Mouse (Mus musculus) cortical plate, adult 2 months (tissue): ENCODE results near the gene Cldn4. TPM values are rescaled to one million over a fixed set of nuclear protein-coding genes. Genes with fewer than 3 reads are reported as not detected.

Experiments used
- H3K27ac ChIP-seq: fragments of 200-500 bp; 2 replicates; pipeline ENCODE4 v1.5.1; 2012; ENCODE audit warnings: low read length, control low read depth, inconsistent platforms; ENCODE audit not compliant: insufficient read depth
- H3K4me1 ChIP-seq: fragments of 200-500 bp; 2 replicates; pipeline ENCODE4 v1.6.1; 2011; ENCODE audit warnings: low read length; ENCODE audit not compliant: control insufficient read depth, insufficient read depth
- H3K4me3 ChIP-seq: fragments of 200-500 bp; 2 replicates; pipeline ENCODE4 v1.5.1; 2011; ENCODE audit warnings: mild to moderate bottlenecking, low read length, control low read depth; ENCODE audit not compliant: insufficient read depth
- CTCF ChIP-seq: fragments of 200-500 bp; IDR thresholded peaks from 2 replicates; pipeline ENCODE4 v1.5.1; 2011; ENCODE audit warnings: mild to moderate bottlenecking, control low read depth, low read length; ENCODE audit not compliant: insufficient read depth; ENCODE audit errors: extremely low read depth
- POLR2A ChIP-seq: fragments of 200-500 bp; IDR thresholded peaks from 2 replicates; pipeline ENCODE4 v1.6.1; 2011; ENCODE audit warnings: mild to moderate bottlenecking, low read length, control low read depth; ENCODE audit not compliant: insufficient read depth; ENCODE audit errors: extremely low read depth
- polyA plus RNA-seq: library from polyadenylated mRNA; depleted of rRNA; stranded (reverse); fragments of >200 nt; gene quantifications from 2 replicates; pipeline ENCODE4 v1.2.3, GENCODE M21; 2012; rRNA removed

Cldn4 gene
- polyA plus RNA-seq: 0.04 and 0.08 TPM in 2 replicates

DNA sequence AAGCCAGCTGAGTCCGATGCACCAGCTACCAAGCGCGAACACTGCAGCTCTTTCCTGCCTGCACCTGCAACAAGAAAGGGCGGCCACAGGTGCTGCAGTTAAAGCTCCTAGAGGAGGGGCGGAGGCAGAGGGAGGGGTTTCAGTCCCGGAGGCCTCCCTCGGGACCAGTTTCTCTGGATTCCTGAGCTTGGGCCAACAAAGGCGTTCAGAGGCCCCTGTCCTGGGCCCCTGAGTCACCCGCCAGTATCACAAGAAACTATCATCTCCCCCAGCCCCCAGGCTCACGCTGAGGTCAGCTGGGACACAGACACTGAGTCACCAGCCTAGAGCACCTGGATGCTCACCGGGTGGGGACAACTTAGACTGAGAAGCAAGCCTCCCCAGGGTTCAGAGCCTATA lies at the start of gene Cldn4:
Gene Cldn4 (minus strand): TSS at position 78 of the 399 bp plus-strand sequence.
- TF ChIP-seq POLR2A (no peak), CTCF (no peak)
- H3K27ac ChIP-seq: no peak within 1 kb of the TSS
- H3K4me1 ChIP-seq: no peaks in the 10 kb centered on the region
- H3K4me3 ChIP-seq: no peak within 1 kb of the TSS

- Histone ChIP-seq H3K4me3 (no peak overlapping the region), H3K4me1 (no peaks in the 10 kb centered on the region), H3K27ac (no peak overlapping the region)
- TF ChIP-seq POLR2A (no peak), CTCF (no peak)
These were observed 45.8 kb upstream of the Cldn4 start for GRCm38 (mm10) chr5:134992566-134992965.

GRCm38 (mm10) chr5:134989741-134990140 lies 43.0 kb upstream of the Cldn4 start:
- TF ChIP-seq POLR2A (no peak), CTCF (no peak)
- H3K27ac ChIP-seq: no peak overlapping the region
- H3K4me1 ChIP-seq: no peaks in the 10 kb centered on the region
- no peak overlapping the region for H3K4me3 ChIP-seq

- H3K27ac ChIP-seq: no peak overlapping the region
- H3K4me1 ChIP-seq: no peaks in the 10 kb centered on the region
- no peak for TF ChIP-seq POLR2A
- no peak for TF ChIP-seq CTCF
- no peak overlapping the region for H3K4me3 ChIP-seq
These were observed 42.4 kb upstream of the Cldn4 start for GRCm38 (mm10) chr5:134989166-134989565.

DNA sequence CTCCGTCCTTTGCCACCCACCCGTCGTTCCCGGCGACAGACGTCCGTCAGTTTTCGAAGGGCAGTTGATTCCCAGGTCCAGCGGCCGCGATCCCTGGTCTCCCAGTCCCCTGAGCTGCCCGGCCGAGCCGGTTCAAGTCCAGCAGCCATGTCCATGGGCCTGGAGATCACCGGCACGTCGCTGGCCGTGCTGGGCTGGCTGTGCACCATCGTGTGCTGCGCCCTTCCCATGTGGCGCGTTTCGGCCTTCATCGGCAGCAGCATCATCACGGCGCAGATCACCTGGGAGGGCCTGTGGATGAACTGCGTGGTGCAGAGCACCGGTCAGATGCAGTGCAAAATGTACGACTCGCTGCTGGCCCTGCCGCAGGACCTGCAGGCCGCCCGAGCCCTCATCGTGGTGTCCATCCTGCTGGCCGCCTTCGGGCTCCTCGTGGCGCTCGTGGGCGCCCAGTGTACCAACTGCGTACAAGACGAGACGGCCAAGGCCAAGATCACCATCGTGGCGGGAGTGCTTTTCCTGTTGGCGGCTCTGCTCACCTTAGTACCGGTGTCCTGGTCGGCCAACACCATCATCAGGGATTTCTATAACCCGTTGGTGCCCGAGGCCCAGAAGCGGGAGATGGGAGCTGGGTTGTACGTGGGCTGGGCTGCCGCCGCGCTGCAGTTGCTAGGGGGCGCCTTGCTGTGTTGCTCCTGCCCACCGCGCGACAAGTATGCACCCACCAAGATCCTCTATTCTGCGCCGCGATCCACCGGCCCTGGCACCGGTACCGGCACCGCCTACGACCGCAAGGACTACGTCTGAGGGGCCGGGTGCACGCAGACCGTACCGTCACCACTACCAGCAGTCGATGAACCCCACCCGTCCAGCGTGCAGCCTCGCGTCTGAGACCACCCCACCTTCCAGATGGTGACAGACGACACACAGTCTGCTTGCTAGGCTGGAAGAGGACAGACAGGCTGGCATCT lies 39.8 kb upstream of the Cldn4 start:
- TF ChIP-seq CTCF: no peak
- no peak for TF ChIP-seq POLR2A
- Histone ChIP-seq H3K4me3 (peak overlapping the region; percentile 11; the same call in 1 of the 2 replicates), H3K27ac (no peak overlapping the region), H3K4me1 (no peaks in the 10 kb centered on the region)

DNA sequence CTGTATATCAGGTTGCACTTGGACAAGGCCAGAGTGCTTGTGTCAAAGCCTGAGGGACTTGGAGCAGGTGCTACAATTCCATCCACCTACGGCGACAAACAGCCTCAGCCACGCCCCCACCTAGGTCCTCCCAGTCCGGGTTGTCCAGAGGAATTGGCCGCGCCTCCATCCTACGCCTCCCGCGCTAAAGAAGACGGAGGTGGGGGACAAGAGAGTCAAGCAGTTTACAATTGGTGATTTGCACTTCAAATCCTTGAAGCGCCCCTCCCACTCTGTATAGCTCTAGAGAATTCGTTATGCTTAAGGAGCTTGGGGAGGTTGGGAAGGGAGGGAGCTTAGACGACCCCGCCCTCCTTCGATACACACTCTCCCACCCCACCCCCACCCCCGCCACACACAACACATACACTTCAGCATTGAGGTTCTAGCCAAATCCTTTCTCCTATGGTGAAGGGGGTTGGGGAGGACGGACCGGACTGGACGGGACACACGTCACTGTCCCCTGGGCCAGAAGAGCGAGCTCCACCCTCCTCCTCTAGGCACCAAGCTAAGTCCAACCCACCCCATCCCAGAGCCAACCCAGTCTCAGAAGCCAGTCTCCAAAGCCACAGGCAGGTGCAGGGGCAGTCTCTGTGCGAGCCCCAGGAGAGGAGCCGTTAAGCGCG lies 39.0 kb upstream of the Cldn4 start, which contains the start of gene Cldn3:
Gene Cldn3 (plus strand): TSS at position 582 of the 665 bp plus-strand sequence.
- H3K4me3 ChIP-seq: peak within 1 kb of the TSS; percentile 11; the same call in 1 of the 2 replicates
- H3K4me1 ChIP-seq: no peaks in the 10 kb centered on the region
- TF ChIP-seq POLR2A: no peak
- TF ChIP-seq CTCF: no peak
- no peak within 1 kb of the TSS for H3K27ac ChIP-seq

DNA sequence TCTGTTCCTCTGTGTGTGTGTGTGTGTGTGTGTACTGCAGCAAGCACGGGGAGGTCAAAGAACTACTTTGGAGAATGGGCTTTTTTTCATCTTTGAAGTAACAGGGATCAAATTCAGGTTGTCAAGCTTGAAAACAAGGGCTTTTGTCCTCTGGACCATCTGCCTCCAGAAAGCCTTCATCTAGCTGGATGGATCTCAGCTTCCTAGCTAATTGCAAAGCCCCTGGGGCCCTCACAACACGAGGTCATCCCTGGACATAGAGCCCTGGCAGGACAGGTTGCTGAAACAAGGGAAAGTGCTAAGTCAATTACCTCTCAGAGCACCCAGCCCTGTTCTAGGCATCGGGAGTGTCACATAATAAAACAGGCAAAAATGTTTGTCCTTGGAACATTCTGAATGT lies 37.0 kb upstream of the Cldn4 start:
- Histone ChIP-seq H3K4me3 (no peak overlapping the region), H3K4me1 (no peaks in the 10 kb centered on the region), H3K27ac (no peak overlapping the region)
- TF ChIP-seq CTCF (no peak), POLR2A (no peak)

DNA sequence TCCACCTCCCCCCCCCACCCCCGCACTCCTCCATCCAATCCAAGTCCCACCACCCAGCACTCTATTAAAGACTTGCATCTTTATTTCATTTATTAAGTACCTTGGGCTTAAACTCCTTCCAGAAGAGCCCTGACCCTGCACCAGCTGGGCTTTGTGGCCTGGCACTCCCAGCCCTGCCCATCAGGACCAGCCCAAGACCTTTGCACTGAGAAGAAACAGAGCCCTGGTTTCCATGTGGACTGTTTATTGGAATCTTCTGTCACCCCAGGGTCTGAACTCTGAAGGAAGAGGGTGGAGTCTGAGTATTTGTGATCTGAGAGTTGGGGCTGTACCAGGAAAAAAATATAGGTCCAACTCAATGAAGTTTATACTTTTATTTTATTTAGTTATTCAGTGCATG lies 36.4 kb upstream of the Cldn4 start:
- Histone ChIP-seq H3K4me3 (no peak overlapping the region), H3K27ac (no peak overlapping the region), H3K4me1 (no peaks in the 10 kb centered on the region)
- TF ChIP-seq POLR2A (no peak), CTCF (no peak)

- TF ChIP-seq POLR2A: no peak
- no peak for TF ChIP-seq CTCF
- Histone ChIP-seq H3K4me3 (no peak overlapping the region), H3K27ac (no peak overlapping the region), H3K4me1 (no peaks in the 10 kb centered on the region)
These were observed 34.4 kb upstream of the Cldn4 start for GRCm38 (mm10) chr5:134981149-134981548.

GRCm38 (mm10) chr5:134977837-134978236 lies 31.1 kb upstream of the Cldn4 start:
- TF ChIP-seq CTCF: no peak
- TF ChIP-seq POLR2A: no peak

More at GRCm38 (mm10) chr5:134977837-134978236, 31.1 kb upstream of the Cldn4 start:
- Histone ChIP-seq H3K27ac (no peak overlapping the region), H3K4me1 (no peaks in the 10 kb centered on the region), H3K4me3 (no peak overlapping the region)
